Mouse (Mus musculus): ENCODE results near the gene Psmd6.

Gene Psmd6

GRCm38 (mm10) chr14:14120230-14121096 is at the start of gene Psmd6:
Psmd6 (minus strand) TSS chr14:14120984.
- DNase-seq = peak; percentile 88

- DNase-seq = no peak
These were observed 10.1 kb downstream of the Psmd6 start for GRCm38 (mm10) chr14:14110710-14111109.

GRCm38 (mm10) chr14:14104930-14105318 is 15.9 kb downstream of the Psmd6 start:
- DNase-seq = no peak

GRCm38 (mm10) chr14:14104213-14104929 is 16.4 kb downstream of the Psmd6 start:
- no peak for DNase-seq

- DNase-seq = no peak
These were observed 19.5 kb downstream of the Psmd6 start for GRCm38 (mm10) chr14:14101296-14101695.

GRCm38 (mm10) chr14:14100773-14101280 is 20.0 kb downstream of the Psmd6 start:
- no peak for DNase-seq

GRCm38 (mm10) chr14:14098330-14098980 is 22.3 kb downstream of the Psmd6 start:
- peak; percentile 89 for DNase-seq

GRCm38 (mm10) chr14:14090571-14090970 is 30.2 kb downstream of the Psmd6 start:
- DNase-seq = no peak

- DNase-seq = no peak
These were observed 32.6 kb downstream of the Psmd6 start for GRCm38 (mm10) chr14:14088016-14088791.

- no peak for DNase-seq
These were observed 33.4 kb downstream of the Psmd6 start for GRCm38 (mm10) chr14:14087348-14087747.

- DNase-seq = no peak
These were observed 34.0 kb downstream of the Psmd6 start for GRCm38 (mm10) chr14:14086711-14087263.

GRCm38 (mm10) chr14:14083811-14084210 is 37.0 kb downstream of the Psmd6 start:
- no peak for DNase-seq

GRCm38 (mm10) chr14:14080604-14081194 is 40.1 kb downstream of the Psmd6 start:
- no peak for DNase-seq

GRCm38 (mm10) chr14:14071456-14071855 is 49.3 kb downstream of the Psmd6 start:
- DNase-seq = no peak

GRCm38 (mm10) chr14:14070541-14071315 is 50.1 kb downstream of the Psmd6 start:
- no peak for DNase-seq

GRCm38 (mm10) chr14:14068553-14068952 is 52.2 kb downstream of the Psmd6 start:
- no peak for DNase-seq

GRCm38 (mm10) chr14:14067648-14068472 is 52.9 kb downstream of the Psmd6 start:
- peak; percentile 17 for DNase-seq

GRCm38 (mm10) chr14:14066241-14066640 is 54.5 kb downstream of the Psmd6 start:
- no peak for DNase-seq

GRCm38 (mm10) chr14:14065142-14065498 is 55.7 kb downstream of the Psmd6 start:
- DNase-seq = no peak

All from liver (tissue).